Mouse (Mus musculus) olfactory bulb, adult 2 months (tissue): ENCODE results near the gene Rnft2. TPM values are rescaled to one million over a fixed set of nuclear protein-coding genes. Genes with fewer than 3 reads are reported as not detected.

Experiments
- H3K27ac ChIP-seq: fragments of 200-500 bp; 2 replicates; pipeline ENCODE4 v1.5.1; 2012; ENCODE audit warnings: low read depth, low read length; ENCODE audit not compliant: insufficient read depth
- H3K4me1 ChIP-seq: fragments of 200-500 bp; 2 replicates; pipeline ENCODE4 v1.6.1; 2012; ENCODE audit warnings: low read length; ENCODE audit not compliant: control insufficient read depth, insufficient read depth
- H3K4me3 ChIP-seq: fragments of 200-500 bp; 2 replicates; pipeline ENCODE4 v1.5.1; 2012; ENCODE audit warnings: mild to moderate bottlenecking, low read depth, low read length, moderate library complexity; ENCODE audit not compliant: insufficient read depth
- CTCF ChIP-seq: fragments of 200-500 bp; IDR thresholded peaks from 2 replicates; pipeline ENCODE4 v1.5.1; 2012; ENCODE audit warnings: low read depth, mild to moderate bottlenecking, low read length, moderate library complexity; ENCODE audit not compliant: insufficient read depth
- POLR2A ChIP-seq: fragments of 200-500 bp; IDR thresholded peaks from 2 replicates; pipeline ENCODE4 v1.6.1; 2012; ENCODE audit warnings: mild to moderate bottlenecking, low read depth, low read length, moderate library complexity; ENCODE audit not compliant: insufficient read depth
- WGBS: fragments of 180-500 bp; shearing (Covaris S2); methylation state at CpG from one replicate; pipeline ENCODE4 v1.1.7; 2018; 5-methylcytosine and 5-hydroxymethylcytosine counted together
- polyA plus RNA-seq: library from polyadenylated mRNA; stranded (reverse); fragments of >200 nt; gene quantifications from 2 replicates; pipeline ENCODE4 v1.2.4, GENCODE M21; 2012; ENCODE audit warnings: low replicate concordance; ENCODE audit not compliant: missing spikeins, insufficient read depth, insufficient read length

The Rnft2 gene
- polyA plus RNA-seq, 1 experiment: not detected

GRCm38 (mm10) chr5:118259636-118260035 is 14.7 kb upstream of the Rnft2 start:
- no peak for TF ChIP-seq CTCF
- no peak for TF ChIP-seq POLR2A
- H3K4me3 ChIP-seq: no peak overlapping the region
- H3K4me1 ChIP-seq: peaks cover 6% of the 10 kb centered on the region
- no peak overlapping the region for H3K27ac ChIP-seq
- 83% methylated on average over 6 of the region's 6 CpGs for WGBS

- no peak overlapping the region for H3K4me3 ChIP-seq
- 38% methylated on average over 6 of the region's 6 CpGs for WGBS
- H3K4me1 ChIP-seq: peaks cover 6% of the 10 kb centered on the region
- TF ChIP-seq POLR2A: no peak
- no peak for TF ChIP-seq CTCF
- no peak overlapping the region for H3K27ac ChIP-seq
These were observed 14.2 kb upstream of the Rnft2 start for GRCm38 (mm10) chr5:118259152-118259551.

- TF ChIP-seq POLR2A (no peak), CTCF (no peak)
- WGBS: 95% methylated on average over 4 of the region's 4 CpGs
- Histone ChIP-seq H3K4me1 (peaks cover 6% of the 10 kb centered on the region), H3K27ac (no peak overlapping the region), H3K4me3 (no peak overlapping the region)
These were observed 12.1 kb upstream of the Rnft2 start for GRCm38 (mm10) chr5:118256981-118257380.

DNA sequence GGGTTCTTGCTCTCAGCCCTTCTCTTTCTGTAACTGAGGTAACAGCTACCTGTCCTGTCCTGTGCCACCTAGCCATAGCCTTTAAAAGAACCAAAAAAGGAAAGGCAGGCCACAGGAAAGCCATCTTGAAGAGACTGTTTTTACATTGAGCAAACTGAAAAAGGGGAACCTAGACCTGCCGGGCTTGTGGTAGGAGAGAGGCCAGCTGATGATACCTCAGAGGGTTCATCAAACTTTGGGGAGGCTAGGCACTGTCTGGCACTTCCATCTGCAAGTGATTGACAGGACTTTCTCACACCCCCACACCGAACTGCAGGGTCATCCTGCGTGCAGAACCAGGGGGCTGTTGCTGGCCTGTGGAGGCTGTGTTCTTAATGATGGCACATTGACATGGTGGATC is 8.6 kb upstream of the Rnft2 start:
- no peak overlapping the region for H3K4me3 ChIP-seq
- H3K27ac ChIP-seq: no peak overlapping the region
- peaks cover 8% of the 10 kb centered on the region for H3K4me1 ChIP-seq
- TF ChIP-seq CTCF (no peak), POLR2A (no peak)
- 91% methylated on average over 3 of the region's 3 CpGs for WGBS

GRCm38 (mm10) chr5:118250987-118251386 is 6.1 kb upstream of the Rnft2 start:
- WGBS: 47% methylated on average over 7 of the region's 7 CpGs
- no peak overlapping the region for H3K27ac ChIP-seq
- H3K4me3 ChIP-seq: no peak overlapping the region
- peaks cover 13% of the 10 kb centered on the region for H3K4me1 ChIP-seq
- TF ChIP-seq POLR2A (no peak), CTCF (no peak)

DNA sequence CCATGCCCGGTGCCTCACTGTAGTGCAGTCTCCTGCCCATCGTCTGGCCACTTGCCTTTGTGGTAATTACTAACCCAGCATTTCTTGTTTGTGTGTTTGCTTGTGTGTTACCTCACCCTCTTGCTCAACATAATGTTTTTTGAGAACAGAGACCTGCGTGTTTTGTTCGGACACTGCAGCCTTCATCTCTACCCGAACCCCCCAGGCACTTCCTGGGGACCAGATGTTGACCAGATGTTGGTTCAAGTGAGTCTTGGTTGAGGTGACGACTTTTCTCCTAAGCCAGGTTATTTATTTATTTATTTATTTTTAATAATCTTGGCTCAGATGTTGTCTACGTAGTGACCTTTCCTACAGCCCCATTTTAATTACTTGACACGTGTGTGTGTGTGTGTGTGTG is 2.5 kb upstream of the Rnft2 start:
- Histone ChIP-seq H3K4me3 (no peak overlapping the region), H3K27ac (no peak overlapping the region), H3K4me1 (peaks cover 19% of the 10 kb centered on the region)
- TF ChIP-seq POLR2A (no peak), CTCF (no peak)
- WGBS: 93% methylated on average over 8 of the region's 8 CpGs

- 4% methylated on average over 15 of the region's 15 CpGs for WGBS
- TF ChIP-seq POLR2A (no peak), CTCF (no peak)
- peak overlapping the region; percentile 28; the same call in 1 of the 2 replicates for H3K27ac ChIP-seq
- H3K4me1 ChIP-seq: peaks cover 12% of the 10 kb centered on the region
- H3K4me3 ChIP-seq: peak overlapping the region; percentile 73
These were observed 841 bp upstream of the Rnft2 start for GRCm38 (mm10) chr5:118245606-118246308.

DNA sequence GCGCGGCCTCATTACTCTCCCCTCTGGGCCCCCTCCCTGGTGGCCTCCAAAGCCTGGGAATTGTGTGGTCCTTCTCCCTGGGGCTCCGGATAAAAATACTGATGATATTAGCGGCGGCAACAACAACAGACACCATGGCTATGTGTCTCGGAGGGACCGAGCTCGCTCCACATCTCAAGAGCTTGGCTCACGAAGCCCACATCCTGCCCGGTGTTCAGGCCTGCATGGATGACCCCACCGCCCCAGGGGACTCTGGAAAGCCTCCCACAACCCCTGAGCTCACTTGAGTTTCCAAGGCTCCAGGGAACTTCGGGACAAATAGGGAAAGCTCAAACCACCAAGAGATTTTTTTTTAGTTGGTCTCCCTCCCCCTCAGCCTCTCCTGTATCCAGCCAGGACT is 5.2 kb downstream of the Rnft2 start:
- TF ChIP-seq POLR2A (no peak), CTCF (no peak)
- Histone ChIP-seq H3K4me1 (peaks cover 6% of the 10 kb centered on the region; the same call in 1 of the 2 replicates), H3K27ac (no peak overlapping the region), H3K4me3 (no peak overlapping the region)
- 79% methylated on average over 12 of the region's 12 CpGs for WGBS

- TF ChIP-seq POLR2A (no peak), CTCF (no peak)
- Histone ChIP-seq H3K4me1 (peaks cover 2% of the 10 kb centered on the region; the same call in 1 of the 2 replicates), H3K4me3 (no peak overlapping the region), H3K27ac (no peak overlapping the region)
- WGBS: 90% methylated on average over 12 of the region's 12 CpGs
These were observed 8.0 kb downstream of the Rnft2 start for GRCm38 (mm10) chr5:118236891-118237290.

DNA sequence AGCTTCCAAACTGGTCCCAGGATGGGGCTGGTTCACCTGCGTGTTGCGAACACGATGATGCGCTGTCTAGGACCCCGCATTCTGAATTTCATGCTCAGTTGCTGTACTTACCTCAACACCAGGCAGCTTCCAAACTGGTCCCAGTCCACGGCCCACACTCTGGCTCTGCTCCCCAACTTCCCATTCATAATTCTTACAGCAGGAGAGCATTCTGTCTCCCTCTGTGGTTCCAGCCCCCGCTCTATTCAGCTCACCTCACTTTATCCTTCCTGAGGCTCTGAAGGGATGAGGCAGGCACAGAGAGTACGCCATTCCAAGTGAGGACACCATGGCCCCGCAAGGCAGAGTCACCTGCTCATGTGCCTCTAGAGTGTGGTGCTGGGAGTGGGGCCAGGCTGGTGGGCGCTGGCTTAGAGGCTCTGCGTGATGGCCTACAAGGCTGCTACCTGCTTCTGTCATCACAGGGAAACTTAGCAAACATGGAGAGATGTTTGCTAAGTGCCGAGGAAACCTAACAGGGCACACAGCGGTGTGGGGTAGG is 14.8 kb downstream of the Rnft2 start:
- Histone ChIP-seq H3K27ac (no peak overlapping the region), H3K4me3 (no peak overlapping the region), H3K4me1 (no peaks in the 10 kb centered on the region)
- TF ChIP-seq POLR2A: no peak
- TF ChIP-seq CTCF: no peak
- 95% methylated on average over 13 of the region's 13 CpGs for WGBS
